Mouse (Mus musculus): ENCODE results near the gene Pcgf5. TPM values are rescaled to one million over a fixed set of nuclear protein-coding genes. Genes with fewer than 3 reads are reported as not detected.

Pcgf5 gene
- total RNA-seq (2021): 10 to 100 TPM; 42.1 to 57.2 TPM

GRCm38 (mm10) chr19:36348161-36348800 lies at the start of gene Pcgf5:
Gene Pcgf5 (plus strand): TSS chr19:36348309.
- peak; percentile 84 to 89 for DNase-seq
- intact Hi-C loops (cut with DNase I): loop anchor here (2.0 to 5.0 kb wide), 4 partner anchors 64 to 165 kb away; no protein-coding TSS in a partner anchor

DNA sequence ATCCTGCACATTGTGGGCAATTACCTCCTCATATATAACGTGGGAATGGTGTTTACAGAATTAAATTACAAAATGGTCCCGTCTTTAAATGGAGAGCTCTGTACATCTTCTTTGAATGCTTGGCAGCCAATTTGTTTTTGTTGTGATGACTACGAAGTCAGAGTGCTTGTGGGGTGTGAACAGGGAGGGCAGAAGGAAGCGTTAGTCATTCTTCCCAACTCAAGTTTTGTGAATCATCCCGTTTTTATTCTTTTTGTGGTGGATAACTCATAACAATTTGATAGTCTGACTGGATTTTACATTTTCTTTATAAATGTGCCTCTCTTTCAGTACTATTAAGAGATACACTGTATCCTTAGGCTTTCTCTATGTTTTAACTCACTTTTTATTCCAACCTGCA lies 42.6 kb upstream of the Pcgf5 start:
- no peak for DNase-seq
- intact Hi-C loops (cut with DNase I): no loop called here

DNA sequence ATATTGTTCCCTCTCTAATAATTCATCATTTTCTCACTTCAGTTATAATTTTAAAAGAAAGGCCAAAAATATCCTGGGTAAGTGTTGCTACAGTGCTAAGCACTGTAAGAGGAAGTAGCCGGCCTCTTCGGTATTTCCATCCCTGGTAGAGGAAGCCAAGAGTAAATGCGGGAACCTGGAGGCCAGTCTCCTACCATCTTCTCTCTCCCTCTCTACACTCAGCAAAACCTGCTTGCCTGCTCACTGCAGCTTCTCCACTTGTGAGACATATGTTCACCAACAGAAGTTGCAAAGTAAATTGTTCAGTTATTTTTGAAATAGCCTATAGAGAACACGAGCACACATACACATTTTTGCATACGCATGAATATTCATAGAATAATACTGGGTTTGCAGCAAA lies 34.1 kb upstream of the Pcgf5 start:
- intact Hi-C loops (cut with DNase I): no loop called here
- DNase-seq: no peak

- DNase-seq: no peak
- intact Hi-C loops (cut with DNase I): no loop called here
Observed at GRCm38 (mm10) chr19:36319735-36320134, 28.4 kb upstream of the Pcgf5 start.

DNA sequence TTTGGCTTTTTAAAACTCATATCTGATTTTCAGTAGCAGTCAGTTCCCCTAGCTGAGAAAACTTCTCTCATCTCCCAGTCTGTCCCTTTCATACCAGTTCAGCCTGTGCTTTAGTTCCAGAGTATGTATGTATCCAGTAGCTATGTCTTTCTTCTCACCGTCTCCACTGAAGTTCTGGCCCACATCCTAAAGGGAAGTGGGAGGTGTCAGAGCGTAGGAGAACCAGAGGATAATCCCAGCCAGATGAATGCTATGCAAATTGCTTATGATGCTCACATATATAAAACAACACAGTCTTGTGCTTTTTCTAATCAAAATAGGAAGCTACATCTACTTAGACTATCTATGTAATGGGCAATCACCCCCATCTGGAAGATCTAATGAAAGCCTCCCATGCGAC lies 27.0 kb upstream of the Pcgf5 start:
- DNase-seq: no peak

GRCm38 (mm10) chr19:36323326-36323725 lies 24.8 kb upstream of the Pcgf5 start:
- intact Hi-C loops (cut with DNase I): no loop called here
- no peak for DNase-seq

More for the DNA sequence above, 27.0 kb upstream of the Pcgf5 start:
- intact Hi-C loops (cut with DNase I): no loop called here

DNA sequence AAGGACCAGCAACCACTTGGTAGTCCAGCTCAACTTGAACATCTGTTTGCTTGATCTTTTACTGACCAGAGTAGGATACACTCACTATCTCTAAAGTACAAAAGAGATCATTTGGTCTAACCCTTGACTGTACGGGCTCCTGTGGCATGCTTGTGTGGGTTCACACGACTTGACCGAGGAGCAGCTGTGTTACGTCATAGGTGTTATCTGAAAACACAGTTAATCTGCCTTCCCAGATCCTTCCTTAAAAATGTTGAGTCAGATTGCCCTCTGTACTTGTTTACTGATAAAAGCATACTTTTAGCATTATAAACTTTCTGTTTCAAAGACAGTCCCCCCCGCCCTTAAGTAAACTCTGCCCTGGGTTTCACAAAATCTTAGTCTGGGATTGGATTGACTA lies 19.4 kb upstream of the Pcgf5 start:
- no peak for DNase-seq
- intact Hi-C loops (cut with DNase I): no loop called here

- peak in 1 of 2 experiments; percentile 3 for DNase-seq
- intact Hi-C loops (cut with DNase I): loop anchor here (2.0 to 5.0 kb wide), 3 partner anchors 65 to 237 kb away; no protein-coding TSS in a partner anchor
Observed at GRCm38 (mm10) chr19:36347376-36347775, 733 bp upstream of the Pcgf5 start.

DNA sequence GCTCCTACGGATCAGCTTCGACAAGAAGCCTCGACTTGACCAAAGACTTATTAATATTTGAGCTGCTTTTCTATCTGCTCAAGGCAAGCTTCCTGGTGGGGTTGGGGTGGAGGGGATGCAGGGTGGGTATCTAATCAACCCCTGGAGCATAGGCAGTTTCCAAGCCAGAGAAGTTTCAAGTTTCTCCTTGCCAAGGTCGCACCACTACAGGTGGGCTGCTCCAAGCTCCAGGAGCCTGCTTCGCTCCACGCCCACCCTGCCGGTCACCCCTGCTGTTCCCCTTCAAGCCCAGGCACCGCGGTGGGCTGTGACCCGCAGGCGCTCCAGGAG lies 313 bp upstream of the Pcgf5 start:
- no peak for DNase-seq
- intact Hi-C loops (cut with DNase I): loop anchor here (2.0 to 5.0 kb wide), 5 partner anchors 65 to 237 kb away; no protein-coding TSS in a partner anchor

- intact Hi-C loops (cut with DNase I): loop anchor here (2.0 to 5.0 kb wide), 4 partner anchors 63 to 166 kb away; no protein-coding TSS in a partner anchor
- DNase-seq: peak; percentile 59 to 66
Observed at GRCm38 (mm10) chr19:36348801-36349486, 835 bp downstream of the Pcgf5 start.

DNA sequence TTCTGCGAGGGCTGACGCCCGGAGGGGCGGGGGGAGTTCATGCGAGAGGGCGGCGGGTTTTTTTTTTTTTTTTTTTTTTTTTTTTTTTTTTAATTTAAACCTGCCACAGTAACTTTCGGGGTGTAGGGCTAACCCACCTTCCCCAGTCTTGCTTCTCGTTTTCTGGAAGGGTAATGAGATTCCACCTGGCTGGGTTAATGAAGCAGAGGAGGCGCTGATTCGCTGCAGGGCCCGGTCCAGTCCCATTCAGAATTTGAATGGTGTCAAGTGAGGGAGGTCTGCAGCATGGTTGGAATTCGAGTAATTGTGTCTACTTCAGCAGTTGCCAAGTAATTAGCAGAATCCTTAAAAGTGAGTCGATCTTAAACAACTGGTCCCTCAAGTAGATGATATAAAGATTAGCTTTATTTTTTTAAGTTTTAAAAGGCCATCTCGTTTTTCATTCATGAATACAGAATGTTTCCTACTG lies 1.4 kb downstream of the Pcgf5 start:
- DNase-seq: no peak
- intact Hi-C loops (cut with DNase I): loop anchor here (2.0 to 5.0 kb wide), 4 partner anchors 63 to 167 kb away; no protein-coding TSS in a partner anchor

- intact Hi-C loops (cut with DNase I): no loop called here
- DNase-seq: peak in 1 of 2 experiments; percentile 7
Observed at GRCm38 (mm10) chr19:36350181-36350580, 2.1 kb downstream of the Pcgf5 start.

GRCm38 (mm10) chr19:36350870-36351269 lies 2.8 kb downstream of the Pcgf5 start:
- intact Hi-C loops (cut with DNase I): no loop called here
- no peak for DNase-seq

DNA sequence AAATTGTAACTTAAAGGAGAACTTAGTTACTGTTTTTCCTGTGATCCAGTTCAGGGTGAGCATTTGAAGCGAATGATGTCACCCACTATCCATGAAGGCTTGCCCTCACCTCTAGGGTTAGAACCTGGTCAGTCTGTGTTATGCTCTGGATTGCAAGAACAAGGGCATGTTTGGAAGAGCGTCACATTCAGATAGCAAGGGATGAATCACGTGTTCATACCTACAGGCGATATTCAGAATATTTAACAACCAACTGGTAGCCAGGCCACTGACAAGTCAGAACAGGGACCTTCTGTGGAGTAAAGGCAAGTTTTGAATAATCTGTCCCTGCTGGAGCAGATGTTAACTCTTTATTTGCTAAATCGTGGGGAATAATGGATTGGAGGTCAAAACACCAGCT lies 14.4 kb downstream of the Pcgf5 start:
- DNase-seq: no peak
- intact Hi-C loops (cut with DNase I): no loop called here

- no peak for DNase-seq
- intact Hi-C loops (cut with DNase I): no loop called here
Observed at GRCm38 (mm10) chr19:36364757-36365156, 16.6 kb downstream of the Pcgf5 start.

DNA sequence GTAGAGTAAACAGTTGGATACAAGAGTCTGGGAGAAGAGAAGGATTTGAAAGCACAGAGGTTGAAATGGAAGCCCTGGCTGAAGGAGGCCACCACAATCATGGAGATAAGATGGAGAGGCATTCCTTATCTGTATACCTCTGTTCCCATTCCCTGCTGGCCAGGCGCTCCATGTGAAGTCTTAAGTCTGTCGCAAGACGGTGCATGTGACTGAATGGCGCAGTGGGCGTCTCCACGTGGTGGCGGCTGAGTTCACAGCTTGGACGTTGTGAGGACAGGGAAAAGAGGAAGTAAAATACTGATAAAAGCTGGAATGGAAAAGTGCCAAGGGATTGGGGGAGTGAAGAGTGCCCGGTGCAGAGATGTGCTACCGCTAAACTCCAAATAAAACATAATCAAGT lies 23.4 kb downstream of the Pcgf5 start:
- intact Hi-C loops (cut with DNase I): no loop called here
- no peak for DNase-seq

DNA sequence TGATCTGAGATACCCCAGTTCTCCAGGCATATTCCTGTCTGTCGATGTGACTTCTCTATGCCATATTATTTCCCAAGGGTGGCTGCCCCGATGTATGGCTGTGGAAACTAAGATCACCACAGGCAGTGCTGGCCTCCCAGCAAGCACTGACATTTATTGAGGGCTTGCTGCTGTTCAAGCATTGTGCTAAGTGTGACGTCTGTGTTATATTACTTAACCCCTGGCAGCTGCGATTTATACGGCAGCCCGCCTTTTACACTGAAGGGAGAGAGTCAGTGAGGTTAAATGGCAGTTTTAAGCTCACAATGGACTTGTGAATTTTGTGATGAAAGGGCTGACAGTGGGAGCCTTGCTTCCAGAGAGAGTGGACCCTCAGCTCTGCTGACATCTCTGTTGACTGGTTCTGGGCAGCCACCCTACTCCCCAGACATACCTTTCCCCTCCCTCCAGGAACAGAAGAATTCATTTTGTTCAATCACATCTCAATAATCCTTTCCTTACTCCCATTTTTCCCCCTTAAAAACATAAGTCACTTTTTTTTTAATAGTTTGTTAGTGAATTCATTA lies 25.0 kb downstream of the Pcgf5 start:
- no peak for DNase-seq
- intact Hi-C loops (cut with DNase I): no loop called here

- peak; percentile 62 to 75 for DNase-seq
- intact Hi-C loops (cut with DNase I): no loop called here
Observed at GRCm38 (mm10) chr19:36375200-36375783, 27.2 kb downstream of the Pcgf5 start.

DNA sequence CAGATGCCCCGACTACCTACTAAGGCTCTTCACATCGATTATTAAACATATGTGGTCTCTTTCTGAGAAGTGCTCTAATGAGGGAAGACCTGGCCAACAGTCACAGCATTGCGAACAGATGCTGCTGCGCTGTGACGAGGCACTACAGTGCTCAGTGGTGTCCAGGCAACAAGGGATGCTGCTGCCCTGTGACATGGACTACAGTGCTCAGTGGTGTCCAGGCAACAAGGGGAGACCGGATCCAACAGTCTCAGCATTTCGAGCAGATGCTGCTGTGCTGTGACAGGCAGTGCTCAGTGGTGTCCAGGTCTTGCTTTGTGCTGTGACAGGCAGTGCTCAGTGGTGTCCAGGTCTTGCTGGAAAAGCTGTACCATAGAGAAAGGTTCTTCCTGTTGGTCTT lies 29.6 kb downstream of the Pcgf5 start:
- DNase-seq: no peak
- intact Hi-C loops (cut with DNase I): no loop called here

DNA sequence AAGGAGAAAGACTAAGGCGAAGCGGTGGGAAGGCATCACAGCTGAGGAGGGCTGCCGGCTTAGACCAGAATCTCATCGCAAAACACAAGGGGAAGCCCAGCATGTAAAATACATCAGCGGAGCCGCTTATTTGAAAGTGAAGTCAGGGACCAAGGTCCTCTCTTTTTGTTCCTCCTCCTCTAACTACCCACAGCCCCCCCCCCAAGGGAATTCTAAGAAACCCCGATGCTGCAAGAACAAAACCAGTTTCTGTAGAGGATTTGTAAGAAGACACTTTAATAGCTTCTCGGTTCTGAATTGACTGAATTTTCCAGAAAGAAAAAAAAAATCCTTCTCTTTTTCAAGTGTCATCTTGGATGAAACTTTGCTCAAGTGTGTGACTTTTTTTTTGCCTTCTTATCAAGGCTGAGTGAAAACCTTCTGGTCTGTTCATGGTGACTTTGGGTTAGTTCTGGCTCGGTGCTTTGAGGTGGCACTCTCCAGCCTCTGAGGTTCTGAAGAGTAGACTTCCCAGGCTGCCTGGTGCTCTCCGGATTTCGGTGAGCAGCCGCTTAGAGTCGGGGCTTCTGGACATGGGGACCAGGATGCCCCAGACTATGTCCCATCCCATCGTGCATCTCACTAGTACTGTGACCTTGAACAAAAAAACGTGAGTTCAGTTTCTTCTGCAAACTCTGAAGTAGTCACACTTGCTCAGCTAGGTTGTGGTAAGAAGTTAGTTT lies 30.6 kb downstream of the Pcgf5 start:
- no peak for DNase-seq
- intact Hi-C loops (cut with DNase I): no loop called here

DNA sequence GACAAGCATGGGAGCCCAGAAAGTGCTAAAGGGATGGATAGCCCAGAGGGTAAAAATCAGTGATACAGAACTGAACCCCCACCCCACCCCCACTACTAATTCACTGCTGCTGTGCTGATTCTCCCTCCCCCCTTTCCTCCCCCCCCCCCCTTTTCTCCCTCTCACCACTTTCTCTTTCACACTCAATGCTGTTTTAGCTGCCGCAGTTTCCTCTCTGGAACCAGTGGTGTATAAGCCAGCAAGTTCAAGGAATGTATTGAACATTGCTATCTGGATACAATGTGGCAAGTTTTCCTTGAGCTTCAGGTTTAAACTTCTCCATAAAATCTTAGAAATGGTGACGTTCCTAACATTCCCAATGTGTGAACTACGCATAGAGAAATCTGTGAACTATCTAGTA lies 34.8 kb downstream of the Pcgf5 start:
- no peak for DNase-seq

More for the DNA sequence above, 34.8 kb downstream of the Pcgf5 start:
- intact Hi-C loops (cut with DNase I): no loop called here
